Mouse (Mus musculus): ENCODE measurements around the gene Crim1. TPM values are rescaled to one million over a fixed set of nuclear protein-coding genes. Genes with fewer than 3 reads are reported as not detected.

Gene Crim1
- polyA plus RNA-seq, 1 experiment = 36.1 TPM

- Histone ChIP-seq H3K4me3 (ENCODE audit: low read depth, low read length) (no peak overlapping the region), H3K27me3 (ENCODE audit: control insufficient read depth, insufficient read depth, low read length) (no peaks in the 10 kb centered on the region), H3K4me1 (ENCODE audit: control insufficient read depth, insufficient read depth, insufficient read length, low read length) (0 out of 2 replicates have a peak, but pooled peaks cover 2% of the 10 kb centered on the region), H3K27ac (ENCODE audit: insufficient read depth, low read depth, low read length) (no peak overlapping the region), H3K36me3 (ENCODE audit: control insufficient read depth, insufficient read depth, low read length) (peaks cover 6% of the 10 kb centered on the region)
- no peak for TF ChIP-seq CTCF (IDR thresholded peaks at IDR 0.05; ENCODE audit: extremely low read depth, insufficient read length, insufficient replicate concordance, low read depth, low read length)
- 93% methylated on average over 5 of the region's 5 CpGs for WGBS
Measured at GRCm38 (mm10) chr17:78291030-78291429, 91.0 kb downstream of the Crim1 start.

- Histone ChIP-seq H3K4me1 (ENCODE audit: control insufficient read depth, insufficient read depth, insufficient read length, low read length) (0 out of 2 replicates have a peak, but pooled peaks cover 2% of the 10 kb centered on the region), H3K4me3 (ENCODE audit: low read depth, low read length) (no peak overlapping the region), H3K27ac (ENCODE audit: insufficient read depth, low read depth, low read length) (no peak overlapping the region), H3K27me3 (ENCODE audit: control insufficient read depth, insufficient read depth, low read length) (no peaks in the 10 kb centered on the region), H3K36me3 (ENCODE audit: control insufficient read depth, insufficient read depth, low read length) (peaks cover 2% of the 10 kb centered on the region; the same call in 1 of the 2 replicates)
- TF ChIP-seq CTCF (IDR thresholded peaks at IDR 0.05; ENCODE audit: extremely low read depth, insufficient read length, insufficient replicate concordance, low read depth, low read length) (no peak), POLR2A (IDR thresholded peaks at IDR 0.05; ENCODE audit: low read depth, low read length) (no peak)
- 60% methylated on average over 7 of the region's 7 CpGs for WGBS
Measured at GRCm38 (mm10) chr17:78292301-78292700, 92.3 kb downstream of the Crim1 start.

GRCm38 (mm10) chr17:78292827-78293488 lies 92.9 kb downstream of the Crim1 start:
- no peak overlapping the region for H3K27ac ChIP-seq (ENCODE audit: insufficient read depth, low read depth, low read length)
- 92% methylated on average over 10 of the region's 10 CpGs for WGBS
- no peak overlapping the region for H3K4me3 ChIP-seq (ENCODE audit: low read depth, low read length)
- TF ChIP-seq POLR2A (IDR thresholded peaks at IDR 0.05; ENCODE audit: low read depth, low read length) (no peak), CTCF (IDR thresholded peaks at IDR 0.05; ENCODE audit: extremely low read depth, insufficient read length, insufficient replicate concordance, low read depth, low read length) (no peak)
- no peaks in the 10 kb centered on the region for H3K27me3 ChIP-seq (ENCODE audit: control insufficient read depth, insufficient read depth, low read length)
- H3K4me1 ChIP-seq (ENCODE audit: control insufficient read depth, insufficient read depth, insufficient read length, low read length) = 0 out of 2 replicates have a peak, but pooled peaks cover 2% of the 10 kb centered on the region
- peaks cover 2% of the 10 kb centered on the region; the same call in 1 of the 2 replicates for H3K36me3 ChIP-seq (ENCODE audit: control insufficient read depth, insufficient read depth, low read length)

GRCm38 (mm10) chr17:78295979-78296378 lies 95.9 kb downstream of the Crim1 start:
- H3K36me3 ChIP-seq (ENCODE audit: control insufficient read depth, insufficient read depth, low read length) = peaks cover 2% of the 10 kb centered on the region; the same call in 1 of the 2 replicates
- H3K27me3 ChIP-seq (ENCODE audit: control insufficient read depth, insufficient read depth, low read length) = no peaks in the 10 kb centered on the region
- H3K4me3 ChIP-seq (ENCODE audit: low read depth, low read length) = no peak overlapping the region
- H3K27ac ChIP-seq (ENCODE audit: insufficient read depth, low read depth, low read length) = no peak overlapping the region
- TF ChIP-seq CTCF (IDR thresholded peaks at IDR 0.05; ENCODE audit: extremely low read depth, insufficient read length, insufficient replicate concordance, low read depth, low read length) (no peak), POLR2A (IDR thresholded peaks at IDR 0.05; ENCODE audit: low read depth, low read length) (no peak)
- WGBS = 87% methylated on average over 7 of the region's 7 CpGs
- 0 out of 2 replicates have a peak, but pooled peaks cover 2% of the 10 kb centered on the region for H3K4me1 ChIP-seq (ENCODE audit: control insufficient read depth, insufficient read depth, insufficient read length, low read length)

GRCm38 (mm10) chr17:78298140-78298539 lies 98.1 kb downstream of the Crim1 start:
- 73% methylated on average over 5 of the region's 5 CpGs for WGBS
- Histone ChIP-seq H3K27ac (ENCODE audit: insufficient read depth, low read depth, low read length) (no peak overlapping the region), H3K27me3 (ENCODE audit: control insufficient read depth, insufficient read depth, low read length) (no peaks in the 10 kb centered on the region), H3K36me3 (ENCODE audit: control insufficient read depth, insufficient read depth, low read length) (peaks cover 4% of the 10 kb centered on the region; the same call in 1 of the 2 replicates), H3K4me3 (ENCODE audit: low read depth, low read length) (no peak overlapping the region), H3K4me1 (ENCODE audit: control insufficient read depth, insufficient read depth, insufficient read length, low read length) (no peaks in the 10 kb centered on the region)
- TF ChIP-seq POLR2A (IDR thresholded peaks at IDR 0.05; ENCODE audit: low read depth, low read length) = no peak
- peak; percentile 34; the same call in 1 of the 2 replicates for TF ChIP-seq CTCF (IDR thresholded peaks at IDR 0.05; ENCODE audit: extremely low read depth, insufficient read length, insufficient replicate concordance, low read depth, low read length)

GRCm38 (mm10) chr17:78298967-78299540 lies 99.0 kb downstream of the Crim1 start:
- H3K27me3 ChIP-seq (ENCODE audit: control insufficient read depth, insufficient read depth, low read length) = no peaks in the 10 kb centered on the region
- WGBS = 66% methylated on average over 8 of the region's 8 CpGs
- H3K36me3 ChIP-seq (ENCODE audit: control insufficient read depth, insufficient read depth, low read length) = peaks cover 4% of the 10 kb centered on the region; the same call in 1 of the 2 replicates
- H3K4me1 ChIP-seq (ENCODE audit: control insufficient read depth, insufficient read depth, insufficient read length, low read length) = no peaks in the 10 kb centered on the region
- no peak for TF ChIP-seq CTCF (IDR thresholded peaks at IDR 0.05; ENCODE audit: extremely low read depth, insufficient read length, insufficient replicate concordance, low read depth, low read length)
- no peak for TF ChIP-seq POLR2A (IDR thresholded peaks at IDR 0.05; ENCODE audit: low read depth, low read length)
- no peak overlapping the region for H3K27ac ChIP-seq (ENCODE audit: insufficient read depth, low read depth, low read length)
- no peak overlapping the region for H3K4me3 ChIP-seq (ENCODE audit: low read depth, low read length)

GRCm38 (mm10) chr17:78303053-78303452 lies 103.0 kb downstream of the Crim1 start:
- Histone ChIP-seq H3K36me3 (ENCODE audit: control insufficient read depth, insufficient read depth, low read length) (peaks cover 7% of the 10 kb centered on the region), H3K27me3 (ENCODE audit: control insufficient read depth, insufficient read depth, low read length) (no peaks in the 10 kb centered on the region), H3K4me1 (ENCODE audit: control insufficient read depth, insufficient read depth, insufficient read length, low read length) (no peaks in the 10 kb centered on the region), H3K4me3 (ENCODE audit: low read depth, low read length) (no peak overlapping the region), H3K27ac (ENCODE audit: insufficient read depth, low read depth, low read length) (no peak overlapping the region)
- TF ChIP-seq POLR2A (IDR thresholded peaks at IDR 0.05; ENCODE audit: low read depth, low read length) = no peak
- TF ChIP-seq CTCF (IDR thresholded peaks at IDR 0.05; ENCODE audit: extremely low read depth, insufficient read length, insufficient replicate concordance, low read depth, low read length) = no peak
- 84% methylated on average over 2 of the region's 2 CpGs for WGBS

All from small intestine, adult 2 months (tissue).